Mouse (Mus musculus): ENCODE results near the gene Casz1. TPM values are rescaled to one million over a fixed set of nuclear protein-coding genes. Genes with fewer than 3 reads are reported as not detected.

Casz1 gene
- total RNA-seq, 2 experiments from 2014 or later, result 31.2 to 41.3 TPM

GRCm38 (mm10) chr4:148780097-148780621, 24.1 kb upstream of the Casz1 start:
- H3K27ac ChIP-seq, result no peak overlapping the region
- no peak overlapping the region for H3K4me3 ChIP-seq
- TF ChIP-seq CTCF (IDR thresholded peaks at IDR 0.05), result no peak
- DNase-seq, result no peak
- intact Hi-C loops (cut with DNase I), result no loop called here

- TF ChIP-seq CTCF (IDR thresholded peaks at IDR 0.05), result no peak
Observed at GRCm38 (mm10) chr4:148781516-148781915, 22.7 kb upstream of the Casz1 start.

DNA sequence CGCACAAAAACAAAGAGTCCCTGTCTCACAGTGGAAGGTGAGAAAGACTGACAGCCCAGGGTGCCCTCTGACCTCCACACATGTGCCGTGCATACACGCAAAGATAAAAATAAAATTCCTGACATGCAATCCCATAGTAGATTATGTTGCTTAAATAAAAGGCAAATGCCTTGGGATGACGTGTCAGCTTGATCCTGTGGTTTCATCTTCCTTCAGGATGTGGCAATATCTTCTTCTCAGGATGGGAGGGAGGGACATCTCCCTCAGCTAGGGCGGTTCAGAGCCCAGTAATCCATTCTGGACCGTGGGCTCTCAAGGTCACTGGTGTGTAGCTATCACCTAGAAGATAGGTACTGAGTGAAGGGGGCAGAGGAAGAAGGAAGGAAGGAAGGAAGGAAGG, 21.3 kb upstream of the Casz1 start:
- intact Hi-C loops (cut with DNase I), result no loop called here
- Histone ChIP-seq H3K4me3 (no peak overlapping the region), H3K27ac (no peak overlapping the region)
- no peak for TF ChIP-seq CTCF (IDR thresholded peaks at IDR 0.05)
- DNase-seq, result no peak

More at GRCm38 (mm10) chr4:148781516-148781915, 22.7 kb upstream of the Casz1 start:
- intact Hi-C loops (cut with DNase I), result no loop called here
- DNase-seq, result no peak
- Histone ChIP-seq H3K4me3 (no peak overlapping the region), H3K27ac (no peak overlapping the region)

GRCm38 (mm10) chr4:148783760-148784159, 20.5 kb upstream of the Casz1 start:
- Histone ChIP-seq H3K4me3 (no peak overlapping the region), H3K27ac (no peak overlapping the region)
- no peak for TF ChIP-seq CTCF (IDR thresholded peaks at IDR 0.05)
- intact Hi-C loops (cut with DNase I), result no loop called here
- DNase-seq, result no peak

DNA sequence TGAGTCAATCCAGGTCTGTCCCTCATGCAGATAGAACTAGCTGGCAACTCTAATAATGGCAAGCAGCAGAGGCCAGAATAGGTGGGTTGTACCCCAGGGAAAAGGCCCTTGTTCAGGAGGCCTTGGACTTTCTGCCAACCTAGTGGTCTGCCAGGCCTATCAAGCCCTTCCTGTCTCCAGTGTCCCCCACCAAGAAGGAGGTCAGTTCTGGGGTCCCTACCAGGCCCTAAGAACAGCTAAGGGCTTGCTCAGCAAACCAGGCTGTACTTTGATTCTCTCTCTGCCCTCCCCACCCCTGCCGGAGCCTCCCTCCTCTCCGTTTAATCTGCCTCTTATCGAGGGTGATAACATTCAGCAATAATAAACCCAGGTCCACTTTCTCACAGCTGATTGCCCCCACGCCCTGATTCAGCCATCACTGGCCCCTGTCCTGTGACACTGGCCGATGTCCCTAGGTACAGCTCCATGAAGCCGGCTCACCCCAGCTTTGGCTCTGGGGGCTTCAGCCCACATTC, 19.1 kb upstream of the Casz1 start:
- intact Hi-C loops (cut with DNase I), result no loop called here
- Histone ChIP-seq H3K4me3 (no peak overlapping the region), H3K27ac (no peak overlapping the region)
- no peak for DNase-seq
- TF ChIP-seq CTCF (IDR thresholded peaks at IDR 0.05), result no peak

DNA sequence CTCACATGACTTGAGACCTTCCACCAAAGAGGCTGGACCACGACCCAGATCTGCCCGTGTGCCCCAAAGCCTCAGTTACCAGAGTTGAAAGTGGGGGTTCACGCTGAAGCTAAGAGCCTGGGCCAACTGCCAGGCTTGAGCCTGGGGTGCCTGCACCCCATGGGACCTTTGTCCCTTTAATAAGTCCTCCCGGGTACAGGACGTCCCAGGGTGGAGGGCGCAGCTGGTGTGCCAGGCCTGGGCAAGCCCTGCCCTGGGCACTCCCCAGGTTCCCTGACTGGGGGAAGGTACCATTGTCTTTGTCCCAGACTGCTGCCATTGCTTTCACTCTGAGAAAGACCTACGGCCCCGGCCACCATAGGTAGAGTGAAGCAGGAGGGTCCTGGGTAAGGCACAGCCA, 18.2 kb upstream of the Casz1 start:
- H3K4me3 ChIP-seq, result no peak overlapping the region
- no peak for DNase-seq
- H3K27ac ChIP-seq, result no peak overlapping the region
- no peak for TF ChIP-seq CTCF (IDR thresholded peaks at IDR 0.05)
- intact Hi-C loops (cut with DNase I), result no loop called here

- no peak for DNase-seq
- intact Hi-C loops (cut with DNase I), result no loop called here
- H3K4me3 ChIP-seq, result no peak overlapping the region
- TF ChIP-seq CTCF (IDR thresholded peaks at IDR 0.05), result no peak
- H3K27ac ChIP-seq, result no peak overlapping the region
Observed at GRCm38 (mm10) chr4:148790940-148791339, 13.3 kb upstream of the Casz1 start.

DNA sequence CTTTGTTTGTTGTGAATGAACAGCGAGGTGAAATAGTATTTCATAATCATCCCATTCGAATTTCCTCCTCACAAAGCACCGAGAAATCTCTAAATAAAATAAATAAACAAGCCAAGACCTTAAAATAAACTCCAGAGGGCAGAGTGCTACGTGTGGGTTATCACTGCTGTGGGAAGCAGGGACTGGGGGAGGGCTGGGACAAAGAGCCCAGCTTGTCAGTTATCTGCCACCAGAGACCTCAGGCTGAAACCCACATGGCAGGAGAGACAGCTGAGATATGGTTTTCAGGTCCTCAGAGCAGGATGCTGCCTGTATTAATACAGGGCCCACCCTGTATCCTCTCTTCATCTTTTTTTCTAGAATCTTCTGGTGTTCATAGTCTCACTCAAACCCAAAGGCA, 9.2 kb upstream of the Casz1 start:
- no peak overlapping the region for H3K4me3 ChIP-seq
- intact Hi-C loops (cut with DNase I), result no loop called here
- no peak for DNase-seq
- no peak overlapping the region for H3K27ac ChIP-seq
- no peak for TF ChIP-seq CTCF (IDR thresholded peaks at IDR 0.05)

DNA sequence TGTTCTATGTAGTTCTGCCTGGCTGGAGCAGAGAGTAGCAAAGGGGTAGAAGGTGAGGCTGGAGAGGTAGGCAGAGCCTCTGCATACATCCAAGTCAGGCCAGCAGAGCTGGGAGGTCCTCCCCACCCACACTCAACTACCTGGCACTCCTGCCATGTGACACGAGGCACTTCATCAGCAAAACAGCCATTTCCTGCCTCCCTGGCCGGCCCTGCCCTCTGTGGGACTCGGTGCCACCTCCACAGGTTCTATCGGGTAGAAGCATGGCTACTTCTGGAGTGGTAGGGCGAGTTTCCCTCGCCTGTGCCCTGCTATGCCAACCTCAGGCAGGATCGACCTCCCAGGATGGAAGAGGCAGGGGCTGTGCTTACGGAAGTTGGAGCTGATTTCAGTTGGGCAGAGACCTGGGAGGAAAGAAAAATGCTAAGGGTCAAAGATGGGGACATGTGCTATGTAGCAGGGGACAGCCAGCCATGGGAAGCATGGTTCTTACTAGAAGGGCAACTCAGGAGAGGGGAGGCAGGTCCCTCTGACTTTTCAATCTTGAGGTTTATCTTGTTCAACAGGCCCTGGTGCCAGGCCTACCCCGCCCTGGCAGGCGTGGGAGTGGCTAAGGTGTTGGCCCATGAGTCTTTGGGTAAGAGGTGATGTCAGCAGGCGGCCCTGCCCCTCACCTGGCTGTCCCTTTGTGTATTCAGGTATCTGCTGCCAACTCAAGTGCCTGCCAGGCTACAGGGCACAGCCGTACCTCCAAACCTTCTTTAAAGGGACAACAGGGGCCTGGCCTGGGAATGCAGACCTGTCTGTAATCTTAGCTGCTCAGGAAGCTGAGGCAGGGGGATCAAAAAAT, 6.5 kb upstream of the Casz1 start:
- no peak overlapping the region for H3K27ac ChIP-seq
- intact Hi-C loops (cut with DNase I), result no loop called here
- TF ChIP-seq CTCF (IDR thresholded peaks at IDR 0.05), result no peak
- DNase-seq, result no peak
- H3K4me3 ChIP-seq, result no peak overlapping the region

DNA sequence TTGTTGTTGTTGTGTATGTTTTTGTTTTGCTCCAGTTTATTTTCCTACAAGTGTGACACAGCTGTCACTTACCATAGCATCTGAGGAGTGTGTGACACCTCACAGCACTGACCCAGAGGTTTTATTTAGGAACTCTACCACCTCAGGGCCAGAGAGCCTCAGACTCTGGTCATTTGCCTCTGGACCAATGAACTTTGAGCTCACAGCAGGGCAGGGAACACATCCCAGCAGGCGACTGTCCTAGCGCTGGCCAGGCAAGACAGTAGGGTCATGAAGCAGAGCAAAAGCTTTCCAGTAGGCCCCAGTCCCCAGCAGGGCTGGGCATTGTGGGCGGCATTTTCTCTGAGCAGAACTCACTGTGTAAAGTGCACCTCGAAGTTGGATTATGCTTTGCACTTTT, 1.2 kb upstream of the Casz1 start:
- DNase-seq, result peak; percentile 51
- intact Hi-C loops (cut with DNase I), result loop anchor here (2.0 kb wide), 1 partner anchor 32 kb away; no protein-coding TSS in a partner anchor
- H3K27ac ChIP-seq, result peak overlapping the region; percentile 98
- no peak for TF ChIP-seq CTCF (IDR thresholded peaks at IDR 0.05)
- H3K4me3 ChIP-seq, result no peak overlapping the region

DNA sequence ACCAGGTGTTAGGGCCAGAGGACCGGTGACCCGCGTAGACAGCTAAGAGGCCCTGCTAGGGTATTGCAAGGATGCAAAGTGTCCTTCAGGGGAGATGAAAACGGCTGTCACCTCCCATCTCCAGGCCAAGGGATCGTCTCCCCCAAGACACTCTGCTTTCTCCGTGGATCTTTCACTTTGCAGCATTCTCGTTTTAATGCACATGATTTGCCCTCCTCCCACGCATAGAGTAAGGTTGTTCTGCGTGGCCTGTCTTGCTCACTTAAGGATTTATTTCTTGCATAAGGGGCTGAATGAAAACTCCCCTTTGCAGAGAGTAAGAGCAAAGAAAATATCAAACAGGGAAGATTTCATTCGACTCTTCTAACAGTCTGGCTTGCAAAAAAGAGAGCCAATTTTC, 593 bp upstream of the Casz1 start:
- TF ChIP-seq CTCF (IDR thresholded peaks at IDR 0.05), result no peak
- H3K27ac ChIP-seq, result peak overlapping the region; percentile 98
- peak overlapping the region; percentile 98 for H3K4me3 ChIP-seq
- no peak for DNase-seq
- intact Hi-C loops (cut with DNase I), result loop anchor here (1.0 to 2.0 kb wide), 3 partner anchors 33 to 112 kb away; no protein-coding TSS in a partner anchor

- no peak for DNase-seq
- peak overlapping the region; percentile 98 for H3K27ac ChIP-seq
- peak overlapping the region; percentile 98 for H3K4me3 ChIP-seq
- intact Hi-C loops (cut with DNase I), result loop anchor here (1.0 to 5.0 kb wide), 3 partner anchors 51 to 111 kb away; no protein-coding TSS in a partner anchor
- TF ChIP-seq CTCF (IDR thresholded peaks at IDR 0.05), result no peak
Observed at GRCm38 (mm10) chr4:148804780-148805160, 541 bp downstream of the Casz1 start.

- DNase-seq, result peak; percentile 69
- intact Hi-C loops (cut with DNase I), result loop anchor here (5.0 kb wide), 1 partner anchor 97 kb away; no protein-coding TSS in a partner anchor
- Histone ChIP-seq H3K27ac (peak overlapping the region; percentile 98), H3K4me3 (peak overlapping the region; percentile 98)
- no peak for TF ChIP-seq CTCF (IDR thresholded peaks at IDR 0.05)
Observed at GRCm38 (mm10) chr4:148805161-148805810, 1.1 kb downstream of the Casz1 start.
